Mouse (Mus musculus): ENCODE data around the gene Cd69.

Gene Cd69

GRCm38 (mm10) chr6:129225078-129225477, 50.2 kb downstream of the Cd69 start:
- no peak for DNase-seq (ENCODE audit: low read depth, low spot score)

GRCm38 (mm10) chr6:129224090-129224489, 51.1 kb downstream of the Cd69 start:
- no peak for DNase-seq (ENCODE audit: low read depth, low spot score)

GRCm38 (mm10) chr6:129223611-129224010, 51.6 kb downstream of the Cd69 start:
- no peak for DNase-seq (ENCODE audit: low read depth, low spot score)

- no peak for DNase-seq (ENCODE audit: low read depth, low spot score)
Measured at GRCm38 (mm10) chr6:129222188-129222800, 52.9 kb downstream of the Cd69 start.

GRCm38 (mm10) chr6:129221053-129221452, 54.2 kb downstream of the Cd69 start:
- DNase-seq (ENCODE audit: low read depth, low spot score): no peak

GRCm38 (mm10) chr6:129219897-129220517, 55.2 kb downstream of the Cd69 start:
- no peak for DNase-seq (ENCODE audit: low read depth, low spot score)

GRCm38 (mm10) chr6:129218191-129218696, 57.0 kb downstream of the Cd69 start:
- no peak for DNase-seq (ENCODE audit: low read depth, low spot score)

Measured in ZHBTc4 (cell line).